Mouse (Mus musculus) liver, embryonic 14.5 days (tissue): ENCODE results near the gene Wipf1.

Source experiments
- CTCF ChIP-seq: IDR thresholded peaks from 2 replicates; pipeline ENCODE4 v1.5.1; 2016; ENCODE audit warnings: antibody characterized with exemption, low read depth, control low read depth
- EP300 ChIP-seq: IDR thresholded peaks from 2 replicates; pipeline ENCODE4 v1.6.1; 2016; ENCODE audit warnings: antibody characterized with exemption, low read depth

DNA sequence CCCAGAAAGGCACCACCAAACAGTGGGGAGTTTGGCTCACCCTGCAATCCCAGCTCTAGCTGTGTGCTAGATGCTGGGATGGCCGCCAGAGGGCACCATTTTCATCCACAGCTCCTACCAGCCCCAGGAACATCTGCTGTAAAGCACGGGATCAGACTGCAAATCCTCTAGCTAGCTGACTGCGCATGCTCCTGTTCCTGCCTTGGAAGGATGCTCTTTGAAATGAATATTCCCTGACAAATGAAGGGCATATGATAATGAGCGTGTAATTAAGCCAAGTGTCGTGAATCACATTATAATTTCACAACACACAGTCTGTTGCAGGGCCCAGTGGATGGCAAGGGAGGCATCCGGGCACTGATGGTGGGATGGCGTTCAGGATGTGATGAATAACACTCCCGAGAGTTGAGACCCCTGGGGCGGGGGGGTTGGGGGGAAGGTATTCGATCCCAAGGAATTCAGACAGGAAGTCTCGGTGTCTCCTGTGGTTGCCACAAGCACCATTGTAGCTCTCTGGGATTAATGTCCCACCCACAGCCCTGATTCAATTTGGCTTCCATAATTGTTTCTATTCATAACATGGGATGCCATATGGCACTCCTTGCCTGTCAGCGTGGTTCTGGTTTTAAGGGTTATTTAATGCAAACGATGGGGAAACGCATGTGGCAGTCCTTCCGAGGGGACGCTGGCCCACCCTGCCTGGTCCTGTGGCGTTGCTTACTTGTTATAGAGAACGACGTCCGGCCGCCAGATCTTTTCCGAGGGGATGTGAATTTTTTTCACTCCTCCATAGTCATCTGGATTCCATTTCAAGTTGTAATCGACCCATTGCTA, 43.2 kb upstream of the Wipf1 start:
- TF ChIP-seq CTCF, result peak; percentile 91
- no peak for TF ChIP-seq EP300
